Mouse (Mus musculus): ENCODE results near the gene Mrpl24. TPM values are rescaled to one million over a fixed set of nuclear protein-coding genes. Genes with fewer than 3 reads are reported as not detected.
A peak's percentile ranks its signal among the peaks of the same experiment; 100 is the strongest.

Gene Mrpl24
- total RNA-seq, 4 experiments from 2014 or later = 73.5 to 80.6 (median 77.1) TPM

GRCm38 (mm10) chr3:87947056-87947810 is 27.9 kb downstream of the Mrpl24 start:
- no peak for DNase-seq (ENCODE audit: low spot score)

- DNase-seq (ENCODE audit: low spot score) = no peak
Measured at GRCm38 (mm10) chr3:87947811-87948199, 28.5 kb downstream of the Mrpl24 start.

GRCm38 (mm10) chr3:87948378-87949265 is 29.3 kb downstream of the Mrpl24 start, which contains the start of gene Crabp2:
Gene Crabp2, plus strand, starts transcription at chr3:87948666.
- DNase-seq (ENCODE audit: low spot score) = no peak

GRCm38 (mm10) chr3:87949266-87949954 is 30.1 kb downstream of the Mrpl24 start:
- DNase-seq (ENCODE audit: low spot score) = no peak

GRCm38 (mm10) chr3:87949955-87950515 is 30.7 kb downstream of the Mrpl24 start:
- no peak for DNase-seq (ENCODE audit: low spot score)

GRCm38 (mm10) chr3:87951946-87952345 is 32.6 kb downstream of the Mrpl24 start:
- DNase-seq (ENCODE audit: low spot score) = no peak

GRCm38 (mm10) chr3:87952440-87952839 is 33.1 kb downstream of the Mrpl24 start:
- no peak for DNase-seq (ENCODE audit: low spot score)

GRCm38 (mm10) chr3:87958056-87958455 is 38.8 kb downstream of the Mrpl24 start:
- DNase-seq (ENCODE audit: low spot score) = no peak

- no peak for DNase-seq (ENCODE audit: low spot score)
Measured at GRCm38 (mm10) chr3:87958476-87958875, 39.2 kb downstream of the Mrpl24 start.

- DNase-seq (ENCODE audit: low spot score) = no peak
Measured at GRCm38 (mm10) chr3:87958967-87959366, 39.7 kb downstream of the Mrpl24 start.

- DNase-seq (ENCODE audit: low spot score) = no peak
Measured at GRCm38 (mm10) chr3:87959371-87959770, 40.1 kb downstream of the Mrpl24 start.

- DNase-seq (ENCODE audit: low spot score) = no peak
Measured at GRCm38 (mm10) chr3:87960191-87960585, 40.9 kb downstream of the Mrpl24 start.

GRCm38 (mm10) chr3:87960586-87961191 is 41.4 kb downstream of the Mrpl24 start:
- DNase-seq (ENCODE audit: low spot score) = peak; percentile 85

GRCm38 (mm10) chr3:87970184-87970938 is 51.1 kb downstream of the Mrpl24 start:
- DNase-seq (ENCODE audit: low spot score) = peak; percentile 69

- peak; percentile 82 for DNase-seq (ENCODE audit: low spot score)
Measured at GRCm38 (mm10) chr3:87970939-87971488, 51.7 kb downstream of the Mrpl24 start, which contains the start of gene Nes. Gene Nes, plus strand, starts transcription at chr3:87971078.

- no peak for DNase-seq (ENCODE audit: low spot score)
Measured at GRCm38 (mm10) chr3:87971489-87972202, 52.3 kb downstream of the Mrpl24 start.

- DNase-seq (ENCODE audit: low spot score) = no peak
Measured at GRCm38 (mm10) chr3:87972203-87972664, 52.9 kb downstream of the Mrpl24 start.

- DNase-seq (ENCODE audit: low spot score) = no peak
Measured at GRCm38 (mm10) chr3:87972776-87973175, 53.5 kb downstream of the Mrpl24 start.

Measured in heart, adult 8-10 months (tissue).